Mouse (Mus musculus): Measurements from ENCODE around the gene Olfr325.

GRCm38 (mm10) chr11:58604688-58605087 is 27.2 kb downstream of the Olfr325 start:
- no peak for TF ChIP-seq POLR2A (IDR thresholded peaks at IDR 0.05; ENCODE audit: borderline replicate concordance, insufficient read depth, low read length)
- TF ChIP-seq CTCF (IDR thresholded peaks at IDR 0.05; ENCODE audit: borderline replicate concordance, insufficient read depth, low read depth, low read length), result no peak

Measured in cerebellum, adult 2 months (tissue).